Mouse (Mus musculus) liver, adult 2 months (tissue): ENCODE measurements around the gene Adk.

Source experiments
- CTCF ChIP-seq: fragments of 200-500 bp; IDR thresholded peaks from 2 replicates; pipeline ENCODE4 v1.5.1; 2011; ENCODE audit warnings: low read depth, low read length, control low read depth
- POLR2A ChIP-seq: fragments of 200-500 bp; IDR thresholded peaks from 2 replicates; pipeline ENCODE4 v1.6.1; 2011; ENCODE audit warnings: low read length, control low read depth; ENCODE audit not compliant: insufficient read depth; ENCODE audit errors: extremely low read depth

DNA sequence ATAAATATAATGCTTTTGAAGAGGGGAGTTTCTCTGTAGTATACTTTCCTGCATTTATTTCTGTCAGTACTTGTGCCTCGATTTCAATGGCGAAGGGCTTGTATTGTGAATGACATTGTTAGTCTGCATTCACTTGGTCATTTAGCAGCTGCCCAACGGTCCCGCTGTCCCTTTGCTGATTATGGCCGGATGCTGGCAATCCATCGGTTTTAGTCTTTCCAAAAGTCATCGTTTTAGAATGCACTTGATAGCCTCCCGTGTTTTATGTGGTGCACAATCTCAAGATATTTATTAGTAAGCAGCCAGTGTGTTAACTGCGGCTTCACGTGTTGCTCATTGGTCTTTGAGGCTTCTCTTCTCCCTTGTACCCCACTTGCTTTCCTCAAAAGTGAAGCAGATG, 113.3 kb downstream of the Adk start:
- TF ChIP-seq POLR2A = no peak
- TF ChIP-seq CTCF = no peak
